Mouse (Mus musculus): ENCODE measurements around the gene Abcf2.

DNA sequence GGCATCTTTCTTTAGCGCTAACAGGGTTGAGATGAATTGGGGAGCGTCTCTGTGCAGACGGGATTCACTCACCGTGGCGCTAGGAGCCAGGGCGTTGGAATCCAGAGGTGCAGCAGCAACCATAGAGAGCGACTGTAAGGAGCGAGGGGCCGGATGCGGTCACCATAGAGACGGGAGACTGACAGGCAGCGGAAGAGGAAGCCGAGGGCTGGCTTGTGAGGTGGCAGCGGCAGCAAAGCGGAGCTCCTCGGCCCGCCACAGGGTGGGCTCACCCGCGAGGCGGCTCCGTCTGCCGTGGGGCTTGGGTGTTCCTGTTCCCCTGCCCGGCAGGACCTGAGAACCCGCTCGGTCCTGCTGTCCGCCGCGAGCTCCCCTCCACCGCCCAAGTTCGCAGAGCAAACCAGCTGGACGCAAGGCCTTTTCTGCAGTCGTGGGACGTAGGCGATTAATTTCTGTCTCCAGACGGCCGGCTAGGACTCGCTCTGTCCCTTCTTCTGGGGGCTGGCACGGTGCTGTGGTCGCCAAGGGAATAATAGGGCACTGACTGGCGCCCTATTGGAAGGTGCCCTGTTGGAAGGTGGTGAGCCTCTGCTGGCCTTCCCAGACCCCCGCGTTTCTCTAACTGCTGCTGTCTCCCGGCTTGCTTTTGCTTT is 9.4 kb upstream of the Abcf2 start, which contains the start of gene Chpf2:
- TF ChIP-seq POLR2A (IDR thresholded peaks at IDR 0.05; ENCODE audit: borderline replicate concordance, extremely low read depth, low read depth, low read length) (peak; percentile 63; the same call in 1 of the 2 replicates), CTCF (IDR thresholded peaks at IDR 0.05; ENCODE audit: insufficient read depth, low read length) (no peak)

Data from lung, adult 2 months (tissue).